Mouse (Mus musculus) lung, embryonic 14.5 days (tissue): ENCODE data around the gene Ip6k3. TPM values are rescaled to one million over a fixed set of nuclear protein-coding genes. Genes with fewer than 3 reads are reported as not detected.
A peak's percentile ranks its signal among the peaks of the same experiment; 100 is the strongest.

ENCODE experiments used
- ATAC-seq: fragments of 200-750 bp; cut with Nextera tagmentation; 2 replicates; pipeline ENCODE4 v1.8.0; 2017; ENCODE audit warnings: mild to moderate bottlenecking, moderate TSS enrichment, moderate library complexity; ENCODE audit not compliant: insufficient read depth
- DNase-seq: peaks from one replicate; pipeline ENCODE4 v3.0.0-alpha.2; 2015
- H3K27ac ChIP-seq: fragments of 300-500 bp; sonication (generic); 2 replicates; pipeline ENCODE4 v1.5.1; 2014; ENCODE audit warnings: low read depth, mild to moderate bottlenecking, moderate library complexity
- H3K27me3 ChIP-seq: fragments of 300-500 bp; sonication (generic); 2 replicates; pipeline ENCODE4 v1.6.1; 2014; ENCODE audit warnings: low read length, control low read depth; ENCODE audit not compliant: insufficient read depth
- H3K36me3 ChIP-seq: fragments of 300-500 bp; sonication (generic); 2 replicates; pipeline ENCODE4 v1.6.1; 2014; ENCODE audit warnings: control low read depth; ENCODE audit not compliant: insufficient read depth
- H3K4me1 ChIP-seq: fragments of 300-500 bp; sonication (generic); 2 replicates; pipeline ENCODE4 v1.6.1; 2014; ENCODE audit warnings: antibody characterized with exemption, control low read depth; ENCODE audit not compliant: insufficient read depth
- H3K4me2 ChIP-seq: fragments of 300-500 bp; sonication (generic); 2 replicates; pipeline ENCODE4 v1.6.1; 2014; ENCODE audit warnings: mild to moderate bottlenecking
- H3K4me3 ChIP-seq: fragments of 300-500 bp; sonication (generic); 2 replicates; pipeline ENCODE4 v1.5.1; 2014; ENCODE audit warnings: low read depth, low read length
- H3K9ac ChIP-seq: fragments of 300-500 bp; sonication (generic); 2 replicates; pipeline ENCODE4 v1.6.1; 2014
- H3K9me3 ChIP-seq: fragments of 300-500 bp; sonication (generic); 2 replicates; pipeline ENCODE4 v1.6.1; 2016; ENCODE audit warnings: low read depth, low read length, control low read depth
- CTCF ChIP-seq: IDR thresholded peaks from 2 replicates; pipeline ENCODE4 v1.5.1; 2016; ENCODE audit warnings: antibody characterized with exemption, low read depth
- WGBS: fragments of 180-500 bp; shearing (Covaris S2); extraction: QIAGEN DNeasy Blood & Tissue Kit; methylation state at CpG from one replicate; pipeline ENCODE4 v1.1.7; 2014; 5-methylcytosine and 5-hydroxymethylcytosine counted together
- polyA plus RNA-seq: library from polyadenylated mRNA; unstranded; fragments of >200 nt; fragmentation: Nextera tagmentation; extraction: Ambion mirVana; gene quantifications from 2 replicates; pipeline ENCODE4 v1.2.1, GENCODE M21; 2014

The Ip6k3 gene
- polyA plus RNA-seq, 1 experiment from 2014 or later, result not detected

DNA sequence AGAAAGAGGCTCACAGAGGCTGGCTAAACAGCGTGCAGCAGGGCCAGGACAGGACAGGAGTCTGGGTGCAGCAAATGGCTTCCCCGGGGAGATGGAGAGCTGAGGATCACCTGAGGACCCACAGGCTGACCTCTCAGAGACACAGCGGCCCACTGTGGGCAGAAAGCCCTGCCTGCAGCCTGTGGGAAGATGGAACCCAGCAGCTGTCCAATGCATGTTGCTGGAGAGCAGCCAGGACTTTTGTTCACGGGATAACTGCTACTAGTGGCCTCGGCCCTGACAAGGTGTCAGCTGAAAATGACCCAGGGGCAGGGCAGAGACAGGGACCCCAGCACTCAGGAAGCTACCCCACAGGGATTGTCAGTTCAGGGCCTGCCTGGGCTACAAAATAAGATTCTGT is 24.2 kb upstream of the Ip6k3 start:
- Histone ChIP-seq H3K9me3 (no peaks in the 10 kb centered on the region), H3K36me3 (peaks cover 76% of the 10 kb centered on the region), H3K9ac (no peak overlapping the region), H3K27me3 (no peaks in the 10 kb centered on the region), H3K4me2 (no peak overlapping the region), H3K27ac (no peak overlapping the region), H3K4me1 (no peaks in the 10 kb centered on the region), H3K4me3 (no peak overlapping the region)
- no peak for TF ChIP-seq CTCF
- ATAC-seq (no peak), DNase-seq (no peak)
- 64% methylated on average over 5 of the region's 5 CpGs for WGBS

- TF ChIP-seq CTCF, result no peak
- Histone ChIP-seq H3K9ac (no peak overlapping the region), H3K9me3 (no peaks in the 10 kb centered on the region), H3K36me3 (peaks cover 70% of the 10 kb centered on the region), H3K4me2 (no peak overlapping the region), H3K4me3 (no peak overlapping the region), H3K4me1 (no peaks in the 10 kb centered on the region), H3K27me3 (no peaks in the 10 kb centered on the region), H3K27ac (no peak overlapping the region)
- no peak for DNase-seq
- 78% methylated on average over 6 of the region's 6 CpGs for WGBS
- ATAC-seq, result no peak
Measured at GRCm38 (mm10) chr17:27191189-27191588, 23.6 kb upstream of the Ip6k3 start.

DNA sequence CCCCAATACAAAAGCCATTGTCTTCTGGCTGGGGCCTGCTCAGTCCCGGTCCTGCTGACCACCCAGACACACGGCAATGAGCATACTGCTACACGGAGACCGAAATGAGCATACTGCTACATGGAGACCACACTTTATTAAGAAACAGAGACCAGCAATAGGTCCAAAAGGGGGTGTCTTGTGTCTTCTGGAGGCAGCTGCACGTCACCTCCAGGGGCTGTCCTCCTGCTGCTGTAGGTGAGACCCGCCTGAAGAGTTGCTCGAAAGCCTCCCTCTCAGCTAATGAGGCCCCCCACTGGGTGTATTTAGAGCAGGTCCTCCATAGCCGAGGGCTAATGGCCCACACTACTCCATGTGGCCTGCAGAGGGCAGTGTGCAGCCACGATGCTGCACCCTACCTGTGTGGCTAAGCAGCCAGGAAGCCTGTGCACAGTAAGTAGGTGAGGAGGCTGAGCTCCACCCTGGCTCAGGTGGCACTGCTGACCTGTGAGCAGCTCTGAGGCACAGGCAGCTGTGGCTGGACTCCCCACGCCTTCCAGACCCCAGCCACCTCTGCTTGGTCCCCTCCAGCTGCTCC is 22.1 kb upstream of the Ip6k3 start:
- H3K4me3 ChIP-seq, result no peak overlapping the region
- TF ChIP-seq CTCF, result peak; percentile 97
- H3K27ac ChIP-seq, result no peak overlapping the region
- ATAC-seq, result peak; percentile 42
- WGBS, result 41% methylated on average over 10 of the region's 10 CpGs
- DNase-seq, result peak; percentile 81
- H3K36me3 ChIP-seq, result peaks cover 55% of the 10 kb centered on the region
- no peak overlapping the region for H3K9ac ChIP-seq
- no peak overlapping the region for H3K4me2 ChIP-seq
- H3K4me1 ChIP-seq, result no peaks in the 10 kb centered on the region
- no peaks in the 10 kb centered on the region for H3K27me3 ChIP-seq
- H3K9me3 ChIP-seq, result no peaks in the 10 kb centered on the region

- 84% methylated on average over 9 of the region's 9 CpGs for WGBS
- no peaks in the 10 kb centered on the region for H3K27me3 ChIP-seq
- H3K36me3 ChIP-seq, result peaks cover 47% of the 10 kb centered on the region
- no peaks in the 10 kb centered on the region for H3K4me1 ChIP-seq
- H3K27ac ChIP-seq, result no peak overlapping the region
- no peak for TF ChIP-seq CTCF
- ATAC-seq (no peak), DNase-seq (no peak)
- no peak overlapping the region for H3K4me2 ChIP-seq
- H3K4me3 ChIP-seq, result no peak overlapping the region
- no peaks in the 10 kb centered on the region for H3K9me3 ChIP-seq
- H3K9ac ChIP-seq, result no peak overlapping the region
Measured at GRCm38 (mm10) chr17:27188883-27189282, 21.3 kb upstream of the Ip6k3 start.

GRCm38 (mm10) chr17:27187059-27187458 is 19.5 kb upstream of the Ip6k3 start:
- TF ChIP-seq CTCF, result no peak
- Histone ChIP-seq H3K36me3 (peaks cover 29% of the 10 kb centered on the region), H3K9me3 (no peaks in the 10 kb centered on the region), H3K27ac (no peak overlapping the region), H3K27me3 (no peaks in the 10 kb centered on the region), H3K4me2 (no peak overlapping the region), H3K4me3 (no peak overlapping the region), H3K9ac (no peak overlapping the region), H3K4me1 (no peaks in the 10 kb centered on the region)
- WGBS, result 52% methylated on average over 5 of the region's 5 CpGs
- DNase-seq, result no peak
- no peak for ATAC-seq

GRCm38 (mm10) chr17:27186068-27186467 is 18.5 kb upstream of the Ip6k3 start:
- Histone ChIP-seq H3K9me3 (no peaks in the 10 kb centered on the region), H3K4me2 (no peak overlapping the region), H3K9ac (no peak overlapping the region), H3K36me3 (peaks cover 19% of the 10 kb centered on the region; the same call in 1 of the 2 replicates), H3K27me3 (no peaks in the 10 kb centered on the region), H3K4me3 (no peak overlapping the region), H3K27ac (no peak overlapping the region), H3K4me1 (no peaks in the 10 kb centered on the region)
- TF ChIP-seq CTCF, result no peak
- 84% methylated on average over 3 of the region's 3 CpGs for WGBS
- ATAC-seq (no peak), DNase-seq (no peak)

GRCm38 (mm10) chr17:27183667-27184292 is 16.2 kb upstream of the Ip6k3 start:
- TF ChIP-seq CTCF, result no peak
- WGBS, result 84% methylated on average over 12 of the region's 12 CpGs
- no peak for ATAC-seq

More at GRCm38 (mm10) chr17:27183667-27184292, 16.2 kb upstream of the Ip6k3 start:
- H3K27ac ChIP-seq, result no peak overlapping the region
- no peaks in the 10 kb centered on the region for H3K9me3 ChIP-seq
- no peak overlapping the region for H3K4me2 ChIP-seq
- no peaks in the 10 kb centered on the region for H3K36me3 ChIP-seq
- DNase-seq, result no peak
- no peak overlapping the region for H3K9ac ChIP-seq
- H3K4me1 ChIP-seq, result no peaks in the 10 kb centered on the region
- H3K4me3 ChIP-seq, result no peak overlapping the region
- H3K27me3 ChIP-seq, result no peaks in the 10 kb centered on the region
